Mouse (Mus musculus): ENCODE measurements around the gene Rnf157. TPM values are rescaled to one million over a fixed set of nuclear protein-coding genes. Genes with fewer than 3 reads are reported as not detected.
A peak's percentile ranks its signal among the peaks of the same experiment; 100 is the strongest.

Gene Rnf157
- polyA plus RNA-seq, 1 experiment from 2014 or later, result 1.5 TPM

- 60% methylated on average over 7 of the region's 7 CpGs for WGBS (ENCODE audit: insufficient replicate concordance)
- ATAC-seq (no peak), DNase-seq (no peak)
- TF ChIP-seq EP300 (IDR thresholded peaks at IDR 0.05; ENCODE audit: low read depth) (no peak), CTCF (IDR thresholded peaks at IDR 0.05; ENCODE audit: low read depth) (no peak)
- Histone ChIP-seq H3K9me3 (ENCODE audit: low read length) (no peaks in the 10 kb centered on the region), H3K36me3 (replicated peaks; ENCODE audit: insufficient read depth, low read length) (peaks cover 31% of the 10 kb centered on the region), H3K4me3 (ENCODE audit: low read depth, low read length) (no peak overlapping the region), H3K27me3 (ENCODE audit: insufficient read depth, low read length) (no peaks in the 10 kb centered on the region), H3K9ac (replicated peaks) (no peak overlapping the region), H3K4me1 (ENCODE audit: insufficient read depth) (peaks cover 22% of the 10 kb centered on the region), H3K4me2 (ENCODE audit: low read depth, low read length) (no peak overlapping the region), H3K27ac (ENCODE audit: low read depth) (no peak overlapping the region; the same call in 1 of the 2 replicates)
These were observed 27.7 kb upstream of the Rnf157 start for GRCm38 (mm10) chr11:116440408-116441068.

- Histone ChIP-seq H3K27me3 (ENCODE audit: insufficient read depth, low read length) (no peaks in the 10 kb centered on the region), H3K4me2 (ENCODE audit: low read depth, low read length) (no peak overlapping the region), H3K4me3 (ENCODE audit: low read depth, low read length) (no peak overlapping the region), H3K9me3 (ENCODE audit: low read length) (no peaks in the 10 kb centered on the region), H3K27ac (ENCODE audit: low read depth) (no peak overlapping the region), H3K4me1 (ENCODE audit: insufficient read depth) (peaks cover 27% of the 10 kb centered on the region), H3K9ac (replicated peaks) (no peak overlapping the region), H3K36me3 (replicated peaks; ENCODE audit: insufficient read depth, low read length) (peaks cover 37% of the 10 kb centered on the region)
- DNase-seq (no peak), ATAC-seq (no peak)
- 71% methylated on average over 19 of the region's 19 CpGs for WGBS (ENCODE audit: insufficient replicate concordance)
- TF ChIP-seq CTCF (IDR thresholded peaks at IDR 0.05; ENCODE audit: low read depth) (no peak), EP300 (IDR thresholded peaks at IDR 0.05; ENCODE audit: low read depth) (no peak)
These were observed 26.7 kb upstream of the Rnf157 start for GRCm38 (mm10) chr11:116439269-116440240.

GRCm38 (mm10) chr11:116437541-116437940, 24.7 kb upstream of the Rnf157 start:
- Histone ChIP-seq H3K27ac (ENCODE audit: low read depth) (peak overlapping the region; percentile 98), H3K36me3 (replicated peaks; ENCODE audit: insufficient read depth, low read length) (peaks cover 37% of the 10 kb centered on the region), H3K4me2 (ENCODE audit: low read depth, low read length) (peak overlapping the region; percentile 90), H3K4me1 (ENCODE audit: insufficient read depth) (peaks cover 31% of the 10 kb centered on the region), H3K9ac (replicated peaks) (peak overlapping the region; percentile 44), H3K27me3 (ENCODE audit: insufficient read depth, low read length) (no peaks in the 10 kb centered on the region), H3K4me3 (ENCODE audit: low read depth, low read length) (no peak overlapping the region), H3K9me3 (ENCODE audit: low read length) (no peaks in the 10 kb centered on the region)
- DNase-seq (no peak), ATAC-seq (no peak)
- TF ChIP-seq EP300 (IDR thresholded peaks at IDR 0.05; ENCODE audit: low read depth) (no peak), CTCF (IDR thresholded peaks at IDR 0.05; ENCODE audit: low read depth) (no peak)
- 85% methylated on average over 11 of the region's 11 CpGs for WGBS (ENCODE audit: insufficient replicate concordance)

- ATAC-seq (no peak), DNase-seq (peak; percentile 70)
- Histone ChIP-seq H3K9me3 (ENCODE audit: low read length) (no peaks in the 10 kb centered on the region), H3K4me2 (ENCODE audit: low read depth, low read length) (peak overlapping the region; percentile 90), H3K4me3 (ENCODE audit: low read depth, low read length) (peak overlapping the region; percentile 85), H3K9ac (replicated peaks) (peak overlapping the region; percentile 44), H3K27me3 (ENCODE audit: insufficient read depth, low read length) (no peaks in the 10 kb centered on the region), H3K27ac (ENCODE audit: low read depth) (peak overlapping the region; percentile 98), H3K36me3 (replicated peaks; ENCODE audit: insufficient read depth, low read length) (peaks cover 37% of the 10 kb centered on the region), H3K4me1 (ENCODE audit: insufficient read depth) (peaks cover 31% of the 10 kb centered on the region)
- TF ChIP-seq EP300 (IDR thresholded peaks at IDR 0.05; ENCODE audit: low read depth), result no peak
- TF ChIP-seq CTCF (IDR thresholded peaks at IDR 0.05; ENCODE audit: low read depth), result no peak
- 21% methylated on average over 4 of the region's 4 CpGs for WGBS (ENCODE audit: insufficient replicate concordance)
These were observed 24.0 kb upstream of the Rnf157 start for GRCm38 (mm10) chr11:116436725-116437331.

GRCm38 (mm10) chr11:116435992-116436724, 23.3 kb upstream of the Rnf157 start:
- TF ChIP-seq EP300 (IDR thresholded peaks at IDR 0.05; ENCODE audit: low read depth) (no peak), CTCF (IDR thresholded peaks at IDR 0.05; ENCODE audit: low read depth) (no peak)
- WGBS (ENCODE audit: insufficient replicate concordance), result 20% methylated on average over 5 of the region's 5 CpGs
- Histone ChIP-seq H3K27me3 (ENCODE audit: insufficient read depth, low read length) (no peaks in the 10 kb centered on the region), H3K4me1 (ENCODE audit: insufficient read depth) (peaks cover 35% of the 10 kb centered on the region), H3K27ac (ENCODE audit: low read depth) (peak overlapping the region; percentile 98), H3K4me3 (ENCODE audit: low read depth, low read length) (peak overlapping the region; percentile 85), H3K9ac (replicated peaks) (peak overlapping the region; percentile 44), H3K36me3 (replicated peaks; ENCODE audit: insufficient read depth, low read length) (peaks cover 37% of the 10 kb centered on the region), H3K9me3 (ENCODE audit: low read length) (no peaks in the 10 kb centered on the region), H3K4me2 (ENCODE audit: low read depth, low read length) (peak overlapping the region; percentile 90)
- ATAC-seq (no peak), DNase-seq (no peak)

Measured in liver, postnatal 0 days (tissue).